Mouse (Mus musculus): ENCODE measurements at regions not wholly inside any gene's neighbourhood (a gene's known extent, or its start where the extent isn't known, plus 50 kb on each side); places are given as distances from the start of the nearest gene placed in this dataset.

DNA sequence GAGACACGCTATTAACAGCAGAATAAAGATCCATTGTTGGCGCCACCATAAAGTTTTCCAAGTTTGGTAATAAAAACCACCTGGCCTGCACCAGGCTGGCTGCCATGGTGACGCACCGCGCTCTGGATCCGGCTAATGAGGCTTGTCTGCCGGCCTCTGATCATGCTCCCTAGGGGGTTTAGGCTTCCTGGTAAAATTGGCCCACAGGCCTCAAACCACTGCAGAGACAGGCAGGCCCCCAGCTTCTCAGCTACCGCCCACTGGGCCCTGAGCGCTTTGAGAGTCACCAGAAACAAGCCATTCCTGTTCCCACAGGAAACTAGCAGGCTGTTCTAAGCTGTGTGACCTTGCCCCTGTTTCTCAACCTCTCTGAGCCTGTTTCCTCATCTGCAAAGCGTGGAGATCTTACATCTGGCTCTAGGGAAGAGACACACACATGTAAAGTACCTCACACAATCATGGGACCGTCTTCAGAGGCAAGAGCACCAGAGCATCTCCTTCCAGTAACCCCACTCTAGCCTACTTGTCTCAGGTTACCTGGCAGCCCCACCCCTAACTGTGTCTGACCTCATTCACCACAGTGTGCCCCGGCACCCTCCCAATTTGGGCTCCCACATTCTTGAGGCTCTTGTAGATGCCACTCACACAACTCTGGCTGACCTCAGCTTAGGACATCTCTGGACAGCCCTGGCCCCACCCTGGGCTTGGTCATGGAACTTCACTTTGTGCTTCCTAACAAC, 246.5 kb downstream of the Tle3 start:
- H3K4me3 ChIP-seq (ENCODE audit: low read depth, low read length), result no peak overlapping the region
- H3K9me3 ChIP-seq (replicated peaks; ENCODE audit: control insufficient read depth, insufficient read depth, low read length, poor library complexity, severe bottlenecking), result no peaks in the 10 kb centered on the region
- TF ChIP-seq EP300 (IDR thresholded peaks at IDR 0.05; ENCODE audit: insufficient read depth, low read depth, low read length) (no peak), CTCF (IDR thresholded peaks at IDR 0.05; ENCODE audit: low read depth, low read length) (no peak), POLR2A (IDR thresholded peaks at IDR 0.05; ENCODE audit: insufficient read depth, low read length) (no peak)
- H3K36me3 ChIP-seq (ENCODE audit: control insufficient read depth, insufficient read depth, low read length, poor library complexity, severe bottlenecking), result no peaks in the 10 kb centered on the region
- peaks cover 6% of the 10 kb centered on the region for H3K4me1 ChIP-seq (ENCODE audit: control insufficient read depth, insufficient read depth, low read length)
- H3K9ac ChIP-seq (ENCODE audit: low read depth, poor library complexity, severe bottlenecking), result no peak overlapping the region
- no peak overlapping the region for H3K27ac ChIP-seq (ENCODE audit: insufficient read depth, low read length)
- H3K27me3 ChIP-seq (ENCODE audit: control insufficient read depth, insufficient read depth, low read length, poor library complexity, severe bottlenecking), result no peaks in the 10 kb centered on the region

DNA sequence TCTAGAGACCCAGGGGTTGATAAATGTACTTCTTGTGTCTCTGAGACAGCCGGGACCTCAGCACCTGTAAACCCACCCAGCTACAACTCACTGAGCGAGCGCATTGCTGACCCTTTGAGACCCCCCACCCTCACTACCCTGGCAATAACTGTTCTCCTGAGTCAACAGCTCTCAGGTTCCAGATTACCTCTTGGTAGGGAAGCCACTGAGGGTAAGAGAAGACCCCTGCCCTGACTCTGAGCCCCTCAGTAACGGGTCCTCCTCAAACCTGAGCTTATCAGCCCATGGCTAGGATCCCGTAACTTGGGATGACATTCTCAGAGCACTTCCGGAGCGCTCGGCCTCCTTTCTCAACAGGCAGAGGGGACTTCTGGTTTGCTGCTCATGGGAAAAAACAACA, 245.8 kb downstream of the Tle3 start:
- H3K27ac ChIP-seq (ENCODE audit: insufficient read depth, low read length), result no peak overlapping the region
- no peak overlapping the region for H3K4me3 ChIP-seq (ENCODE audit: low read depth, low read length)

DNA sequence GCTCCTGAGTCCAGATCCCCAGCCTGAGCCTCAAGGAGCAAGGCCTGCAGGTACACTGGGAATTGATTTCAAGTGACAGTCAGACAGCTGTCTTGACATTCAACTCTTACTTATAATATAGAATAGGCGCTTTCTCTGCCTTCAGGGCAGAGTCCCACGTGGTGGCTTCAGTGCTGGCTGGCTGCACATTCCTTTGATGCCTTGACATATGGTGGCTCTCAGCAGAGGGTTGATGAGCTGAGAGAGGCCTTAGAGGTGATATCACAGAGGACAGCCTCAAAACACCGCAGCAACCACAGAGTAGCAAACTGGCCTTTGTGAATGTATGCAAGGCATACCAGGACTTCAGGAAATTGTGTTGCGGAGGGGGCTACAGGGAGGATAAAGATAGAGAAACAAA, 243.4 kb downstream of the Tle3 start:
- Histone ChIP-seq H3K27me3 (ENCODE audit: control insufficient read depth, insufficient read depth, low read length, poor library complexity, severe bottlenecking) (no peaks in the 10 kb centered on the region), H3K4me1 (ENCODE audit: control insufficient read depth, insufficient read depth, low read length) (peaks cover 3% of the 10 kb centered on the region), H3K9me3 (replicated peaks; ENCODE audit: control insufficient read depth, insufficient read depth, low read length, poor library complexity, severe bottlenecking) (no peaks in the 10 kb centered on the region), H3K36me3 (ENCODE audit: control insufficient read depth, insufficient read depth, low read length, poor library complexity, severe bottlenecking) (no peaks in the 10 kb centered on the region), H3K27ac (ENCODE audit: insufficient read depth, low read length) (no peak overlapping the region), H3K4me3 (ENCODE audit: low read depth, low read length) (no peak overlapping the region), H3K9ac (ENCODE audit: low read depth, poor library complexity, severe bottlenecking) (no peak overlapping the region)
- no peak for TF ChIP-seq POLR2A (IDR thresholded peaks at IDR 0.05; ENCODE audit: insufficient read depth, low read length)
- TF ChIP-seq CTCF (IDR thresholded peaks at IDR 0.05; ENCODE audit: low read depth, low read length), result no peak
- no peak for TF ChIP-seq EP300 (IDR thresholded peaks at IDR 0.05; ENCODE audit: insufficient read depth, low read depth, low read length)

More for the DNA sequence above, 245.8 kb downstream of the Tle3 start:
- no peak overlapping the region for H3K9ac ChIP-seq (ENCODE audit: low read depth, poor library complexity, severe bottlenecking)
- no peaks in the 10 kb centered on the region for H3K27me3 ChIP-seq (ENCODE audit: control insufficient read depth, insufficient read depth, low read length, poor library complexity, severe bottlenecking)
- H3K36me3 ChIP-seq (ENCODE audit: control insufficient read depth, insufficient read depth, low read length, poor library complexity, severe bottlenecking), result no peaks in the 10 kb centered on the region
- TF ChIP-seq POLR2A (IDR thresholded peaks at IDR 0.05; ENCODE audit: insufficient read depth, low read length) (no peak), CTCF (IDR thresholded peaks at IDR 0.05; ENCODE audit: low read depth, low read length) (no peak), EP300 (IDR thresholded peaks at IDR 0.05; ENCODE audit: insufficient read depth, low read depth, low read length) (no peak)
- no peaks in the 10 kb centered on the region for H3K9me3 ChIP-seq (replicated peaks; ENCODE audit: control insufficient read depth, insufficient read depth, low read length, poor library complexity, severe bottlenecking)
- H3K4me1 ChIP-seq (ENCODE audit: control insufficient read depth, insufficient read depth, low read length), result peaks cover 5% of the 10 kb centered on the region

DNA sequence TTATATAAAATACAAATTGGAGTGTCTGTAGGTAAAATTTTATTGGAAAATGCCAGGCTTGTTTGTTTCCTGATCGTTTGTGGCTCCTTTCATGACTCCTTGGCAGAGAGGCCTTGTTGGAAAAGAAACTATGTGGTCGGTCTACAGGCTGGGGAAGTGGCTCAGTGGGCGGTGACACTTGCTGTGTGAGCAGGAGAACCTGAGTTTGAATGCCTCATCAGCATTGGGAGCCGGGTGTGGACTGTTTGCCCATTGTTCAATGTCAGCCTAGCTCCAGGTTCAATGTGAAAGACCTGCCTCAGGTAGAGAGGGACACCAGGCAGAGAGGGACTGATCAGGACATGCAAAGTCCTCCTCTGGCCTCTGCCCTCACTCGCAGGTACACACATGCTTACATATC, 235.4 kb downstream of the Tle3 start:
- Histone ChIP-seq H3K36me3 (ENCODE audit: control insufficient read depth, insufficient read depth, low read length, poor library complexity, severe bottlenecking) (no peaks in the 10 kb centered on the region), H3K9ac (ENCODE audit: low read depth, poor library complexity, severe bottlenecking) (no peak overlapping the region), H3K9me3 (replicated peaks; ENCODE audit: control insufficient read depth, insufficient read depth, low read length, poor library complexity, severe bottlenecking) (no peaks in the 10 kb centered on the region), H3K4me1 (ENCODE audit: control insufficient read depth, insufficient read depth, low read length) (no peaks in the 10 kb centered on the region), H3K27me3 (ENCODE audit: control insufficient read depth, insufficient read depth, low read length, poor library complexity, severe bottlenecking) (no peaks in the 10 kb centered on the region), H3K27ac (ENCODE audit: insufficient read depth, low read length) (no peak overlapping the region), H3K4me3 (ENCODE audit: low read depth, low read length) (no peak overlapping the region)
- TF ChIP-seq POLR2A (IDR thresholded peaks at IDR 0.05; ENCODE audit: insufficient read depth, low read length), result no peak
- TF ChIP-seq CTCF (IDR thresholded peaks at IDR 0.05; ENCODE audit: low read depth, low read length), result no peak
- TF ChIP-seq EP300 (IDR thresholded peaks at IDR 0.05; ENCODE audit: insufficient read depth, low read depth, low read length), result no peak

DNA sequence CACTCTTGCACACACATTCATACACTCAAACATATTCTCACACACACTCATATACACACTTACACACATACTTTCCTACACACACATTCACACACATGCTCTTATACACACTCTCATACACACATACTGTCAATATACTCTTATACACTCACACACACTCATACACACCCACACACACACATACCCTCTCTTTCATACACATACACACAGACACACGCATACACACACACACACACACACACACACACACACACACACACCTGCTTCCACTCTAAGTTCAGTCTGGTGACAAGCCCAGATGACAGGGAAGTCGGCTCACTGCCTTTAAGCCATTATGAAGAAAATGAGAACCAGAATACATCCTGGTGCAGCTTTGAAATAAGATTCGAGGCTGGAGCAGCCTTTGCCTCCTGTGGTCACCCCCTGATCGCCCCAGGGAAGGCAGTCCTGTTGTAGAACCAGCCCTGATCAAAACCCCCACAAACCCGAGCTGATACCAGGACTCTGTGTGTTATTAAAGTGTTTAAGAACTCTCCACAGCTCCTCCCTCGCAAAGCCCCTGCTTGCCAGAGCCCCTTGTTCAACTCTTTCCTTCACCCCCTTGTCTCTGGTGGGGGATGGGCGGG, 230.3 kb downstream of the Tle3 start:
- Histone ChIP-seq H3K9ac (ENCODE audit: low read depth, poor library complexity, severe bottlenecking) (no peak overlapping the region), H3K9me3 (replicated peaks; ENCODE audit: control insufficient read depth, insufficient read depth, low read length, poor library complexity, severe bottlenecking) (no peaks in the 10 kb centered on the region), H3K27ac (ENCODE audit: insufficient read depth, low read length) (no peak overlapping the region), H3K27me3 (ENCODE audit: control insufficient read depth, insufficient read depth, low read length, poor library complexity, severe bottlenecking) (no peaks in the 10 kb centered on the region), H3K4me3 (ENCODE audit: low read depth, low read length) (no peak overlapping the region), H3K36me3 (ENCODE audit: control insufficient read depth, insufficient read depth, low read length, poor library complexity, severe bottlenecking) (no peaks in the 10 kb centered on the region), H3K4me1 (ENCODE audit: control insufficient read depth, insufficient read depth, low read length) (peaks cover 8% of the 10 kb centered on the region)
- TF ChIP-seq EP300 (IDR thresholded peaks at IDR 0.05; ENCODE audit: insufficient read depth, low read depth, low read length) (no peak), CTCF (IDR thresholded peaks at IDR 0.05; ENCODE audit: low read depth, low read length) (no peak), POLR2A (IDR thresholded peaks at IDR 0.05; ENCODE audit: insufficient read depth, low read length) (no peak)

DNA sequence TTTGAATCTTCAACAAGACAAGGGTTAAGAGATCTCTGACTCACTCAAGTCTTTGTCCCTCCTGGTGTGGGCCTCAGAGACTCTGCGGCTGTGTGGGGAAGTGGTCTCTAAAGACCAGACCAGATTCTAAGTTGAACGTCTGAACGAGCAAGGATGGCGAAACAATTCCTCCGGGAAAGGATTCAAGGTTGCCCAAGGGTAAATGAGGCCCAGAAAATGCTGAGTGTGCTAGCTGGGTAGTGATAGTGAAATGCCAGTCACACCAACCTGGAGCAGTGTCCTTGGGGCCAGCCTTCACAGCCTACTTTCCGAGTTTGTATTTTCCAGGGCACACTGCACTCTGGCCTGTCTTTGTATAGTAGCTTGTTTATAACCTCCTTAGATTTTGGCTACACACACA, 229.7 kb downstream of the Tle3 start:
- Histone ChIP-seq H3K27ac (ENCODE audit: insufficient read depth, low read length) (no peak overlapping the region), H3K27me3 (ENCODE audit: control insufficient read depth, insufficient read depth, low read length, poor library complexity, severe bottlenecking) (no peaks in the 10 kb centered on the region), H3K4me3 (ENCODE audit: low read depth, low read length) (no peak overlapping the region), H3K4me1 (ENCODE audit: control insufficient read depth, insufficient read depth, low read length) (peaks cover 13% of the 10 kb centered on the region), H3K36me3 (ENCODE audit: control insufficient read depth, insufficient read depth, low read length, poor library complexity, severe bottlenecking) (no peaks in the 10 kb centered on the region), H3K9ac (ENCODE audit: low read depth, poor library complexity, severe bottlenecking) (no peak overlapping the region), H3K9me3 (replicated peaks; ENCODE audit: control insufficient read depth, insufficient read depth, low read length, poor library complexity, severe bottlenecking) (no peaks in the 10 kb centered on the region)
- TF ChIP-seq POLR2A (IDR thresholded peaks at IDR 0.05; ENCODE audit: insufficient read depth, low read length), result no peak
- no peak for TF ChIP-seq EP300 (IDR thresholded peaks at IDR 0.05; ENCODE audit: insufficient read depth, low read depth, low read length)
- TF ChIP-seq CTCF (IDR thresholded peaks at IDR 0.05; ENCODE audit: low read depth, low read length), result no peak
